Mouse (Mus musculus) kidney, embryonic 14.5 days (tissue): Measurements from ENCODE around the gene Nbl1. TPM values are rescaled to one million over a fixed set of nuclear protein-coding genes. Genes with fewer than 3 reads are reported as not detected.

Experiments used
- ATAC-seq: fragments of 200-750 bp; cut with Nextera tagmentation; 2 replicates; pipeline ENCODE4 v1.8.0; 2017; ENCODE audit warnings: moderate number of reproducible peaks, mild to moderate bottlenecking, moderate TSS enrichment, moderate library complexity; ENCODE audit not compliant: low FRiP score, low TSS enrichment
- H3K27ac ChIP-seq: fragments of 300-500 bp; sonication (generic); 2 replicates; pipeline ENCODE4 v1.5.1; 2014; ENCODE audit warnings: low read depth, mild to moderate bottlenecking, low read length, moderate library complexity, mixed read lengths
- H3K27me3 ChIP-seq: fragments of 300-500 bp; sonication (generic); 2 replicates; pipeline ENCODE4 v1.6.1; 2014; ENCODE audit warnings: mild to moderate bottlenecking, low read length; ENCODE audit not compliant: control insufficient read depth, insufficient read depth
- H3K36me3 ChIP-seq: fragments of 300-500 bp; sonication (generic); 2 replicates; pipeline ENCODE4 v1.6.1; 2014; ENCODE audit warnings: low read length, mixed read lengths; ENCODE audit not compliant: control insufficient read depth, insufficient read depth
- H3K4me1 ChIP-seq: fragments of 300-500 bp; sonication (generic); 2 replicates; pipeline ENCODE4 v1.6.1; 2014; ENCODE audit warnings: low read length, mixed read lengths; ENCODE audit not compliant: control insufficient read depth, insufficient read depth
- H3K4me2 ChIP-seq: fragments of 300-500 bp; sonication (generic); replicated peaks from 2 replicates; pipeline ENCODE4 v1.6.1; 2014; ENCODE audit warnings: low read depth, mild to moderate bottlenecking, low read length
- H3K4me3 ChIP-seq: fragments of 300-500 bp; sonication (generic); 2 replicates; pipeline ENCODE4 v1.5.1; 2014; ENCODE audit warnings: mild to moderate bottlenecking, low read length
- H3K9ac ChIP-seq: fragments of 300-500 bp; sonication (generic); 2 replicates; pipeline ENCODE4 v1.6.1; 2014; ENCODE audit warnings: low read depth, mild to moderate bottlenecking, low read length, moderate library complexity
- H3K9me3 ChIP-seq: fragments of 300-500 bp; sonication (generic); 2 replicates; pipeline ENCODE4 v1.6.1; 2016; ENCODE audit warnings: low read length; ENCODE audit not compliant: control insufficient read depth
- WGBS: fragments of 180-500 bp; shearing (Covaris S2); extraction: QIAGEN DNeasy Blood & Tissue Kit; methylation state at CpG from one replicate; pipeline ENCODE4 v1.1.7; 2014; 5-methylcytosine and 5-hydroxymethylcytosine counted together
- polyA plus RNA-seq: library from polyadenylated mRNA; unstranded; fragments of >200 nt; fragmentation: Nextera tagmentation; extraction: Ambion mirVana; gene quantifications from 2 replicates; pipeline ENCODE4 v1.2.1, GENCODE M21; 2014

Nbl1 gene
- polyA plus RNA-seq, 1 experiment from 2014 or later: 22.3 TPM

- Histone ChIP-seq H3K4me3 (no peak overlapping the region), H3K9me3 (no peaks in the 10 kb centered on the region), H3K9ac (no peak overlapping the region), H3K4me1 (no peaks in the 10 kb centered on the region), H3K4me2 (no peak overlapping the region), H3K27me3 (no peaks in the 10 kb centered on the region), H3K27ac (no peak overlapping the region), H3K36me3 (no peaks in the 10 kb centered on the region)
- whole genome bisulfite sequencing: 6% methylated on average over 7 of the region's 7 CpGs
- no peak for ATAC-seq
Measured at GRCm38 (mm10) chr4:139059569-139059968, 33.2 kb downstream of the Nbl1 start.

- Histone ChIP-seq H3K27ac (no peak overlapping the region), H3K4me2 (no peak overlapping the region), H3K4me1 (no peaks in the 10 kb centered on the region), H3K36me3 (no peaks in the 10 kb centered on the region), H3K9ac (no peak overlapping the region), H3K9me3 (no peaks in the 10 kb centered on the region), H3K27me3 (no peaks in the 10 kb centered on the region), H3K4me3 (no peak overlapping the region)
- ATAC-seq: no peak
- WGBS: 84% methylated on average over 5 of the region's 5 CpGs
Measured at GRCm38 (mm10) chr4:139058029-139058428, 34.8 kb downstream of the Nbl1 start.

- no peaks in the 10 kb centered on the region for H3K27me3 ChIP-seq
- WGBS: 74% methylated on average over 5 of the region's 5 CpGs
- no peak for ATAC-seq
Measured at GRCm38 (mm10) chr4:139057291-139057690, 35.5 kb downstream of the Nbl1 start.

GRCm38 (mm10) chr4:139055744-139056143, 37.0 kb downstream of the Nbl1 start:
- Histone ChIP-seq H3K4me1 (no peaks in the 10 kb centered on the region), H3K9me3 (no peaks in the 10 kb centered on the region), H3K36me3 (no peaks in the 10 kb centered on the region), H3K27ac (no peak overlapping the region), H3K9ac (no peak overlapping the region), H3K4me2 (no peak overlapping the region), H3K27me3 (no peaks in the 10 kb centered on the region), H3K4me3 (no peak overlapping the region)
- ATAC-seq: no peak
- 78% methylated on average over 3 of the region's 3 CpGs for WGBS

More at GRCm38 (mm10) chr4:139057291-139057690, 35.5 kb downstream of the Nbl1 start:
- no peak overlapping the region for H3K9ac ChIP-seq
- H3K27ac ChIP-seq: no peak overlapping the region
- H3K4me2 ChIP-seq: no peak overlapping the region
- no peak overlapping the region for H3K4me3 ChIP-seq
- H3K36me3 ChIP-seq: no peaks in the 10 kb centered on the region
- H3K9me3 ChIP-seq: no peaks in the 10 kb centered on the region
- no peaks in the 10 kb centered on the region for H3K4me1 ChIP-seq

GRCm38 (mm10) chr4:139055336-139055735, 37.5 kb downstream of the Nbl1 start:
- H3K4me1 ChIP-seq: no peaks in the 10 kb centered on the region
- no peak for ATAC-seq
- WGBS: 85% methylated on average over 4 of the region's 4 CpGs

GRCm38 (mm10) chr4:139054300-139054923, 38.4 kb downstream of the Nbl1 start:
- ATAC-seq: no peak
- whole genome bisulfite sequencing: 51% methylated on average over 9 of the region's 9 CpGs

More at GRCm38 (mm10) chr4:139055336-139055735, 37.5 kb downstream of the Nbl1 start:
- H3K9me3 ChIP-seq: no peaks in the 10 kb centered on the region
- H3K9ac ChIP-seq: no peak overlapping the region
- no peaks in the 10 kb centered on the region for H3K27me3 ChIP-seq
- H3K27ac ChIP-seq: no peak overlapping the region
- no peak overlapping the region for H3K4me2 ChIP-seq
- H3K4me3 ChIP-seq: no peak overlapping the region
- H3K36me3 ChIP-seq: no peaks in the 10 kb centered on the region

GRCm38 (mm10) chr4:139053391-139053790, 39.4 kb downstream of the Nbl1 start:
- no peaks in the 10 kb centered on the region for H3K36me3 ChIP-seq
- no peak overlapping the region for H3K4me3 ChIP-seq
- WGBS: 50% methylated on average over 5 of the region's 5 CpGs
- H3K27me3 ChIP-seq: no peaks in the 10 kb centered on the region
- H3K4me1 ChIP-seq: no peaks in the 10 kb centered on the region
- H3K9ac ChIP-seq: no peak overlapping the region
- no peak overlapping the region for H3K27ac ChIP-seq
- no peaks in the 10 kb centered on the region for H3K9me3 ChIP-seq
- ATAC-seq: no peak
- H3K4me2 ChIP-seq: no peak overlapping the region

More at GRCm38 (mm10) chr4:139054300-139054923, 38.4 kb downstream of the Nbl1 start:
- H3K36me3 ChIP-seq: no peaks in the 10 kb centered on the region
- H3K4me3 ChIP-seq: no peak overlapping the region
- H3K27me3 ChIP-seq: no peaks in the 10 kb centered on the region
- no peaks in the 10 kb centered on the region for H3K4me1 ChIP-seq
- H3K9me3 ChIP-seq: no peaks in the 10 kb centered on the region
- no peak overlapping the region for H3K9ac ChIP-seq
- H3K4me2 ChIP-seq: no peak overlapping the region
- no peak overlapping the region for H3K27ac ChIP-seq

- no peak for ATAC-seq
- no peak overlapping the region for H3K27ac ChIP-seq
- H3K4me1 ChIP-seq: no peaks in the 10 kb centered on the region
- H3K36me3 ChIP-seq: no peaks in the 10 kb centered on the region
- H3K27me3 ChIP-seq: no peaks in the 10 kb centered on the region
- WGBS: 81% methylated on average over 7 of the region's 7 CpGs
- H3K9ac ChIP-seq: no peak overlapping the region
- no peak overlapping the region for H3K4me3 ChIP-seq
- H3K9me3 ChIP-seq: no peaks in the 10 kb centered on the region
- no peak overlapping the region for H3K4me2 ChIP-seq
Measured at GRCm38 (mm10) chr4:139052796-139053195, 40.0 kb downstream of the Nbl1 start.

GRCm38 (mm10) chr4:139048518-139048917, 44.3 kb downstream of the Nbl1 start:
- no peak for ATAC-seq
- WGBS: 74% methylated on average over 6 of the region's 6 CpGs
- Histone ChIP-seq H3K4me1 (no peaks in the 10 kb centered on the region), H3K27me3 (no peaks in the 10 kb centered on the region), H3K36me3 (no peaks in the 10 kb centered on the region), H3K27ac (no peak overlapping the region), H3K9ac (no peak overlapping the region), H3K4me3 (no peak overlapping the region), H3K4me2 (no peak overlapping the region), H3K9me3 (no peaks in the 10 kb centered on the region)
